Mouse (Mus musculus) embryonic facial prominence, embryonic 13.5 days (tissue): ENCODE measurements around the gene Spem1. TPM values are rescaled to one million over a fixed set of nuclear protein-coding genes. Genes with fewer than 3 reads are reported as not detected.
"Not testable (repeated sequence)": the region's sequence is repeated elsewhere in the genome, so short reads cannot be mapped to it uniquely, and the experiment has no call there.

Experiments used
- ATAC-seq: fragments of 200-750 bp; cut with Nextera tagmentation; 2 replicates; pipeline ENCODE4 v1.8.0; 2017; ENCODE audit warnings: low read depth; ENCODE audit not compliant: insufficient number of reproducible peaks, insufficient read depth, low FRiP score, low TSS enrichment
- H3K27ac ChIP-seq: fragments of 300-500 bp; sonication (generic); 2 replicates; pipeline ENCODE4 v1.5.1; 2015; ENCODE audit warnings: moderate library complexity, mild to moderate bottlenecking, inconsistent platforms
- H3K27me3 ChIP-seq: fragments of 300-500 bp; sonication (generic); 2 replicates; pipeline ENCODE4 v1.6.1; 2015; ENCODE audit warnings: mild to moderate bottlenecking, inconsistent platforms
- H3K36me3 ChIP-seq: fragments of 300-500 bp; sonication (generic); 2 replicates; pipeline ENCODE4 v1.6.1; 2015; ENCODE audit warnings: mild to moderate bottlenecking, inconsistent platforms
- H3K4me1 ChIP-seq: fragments of 300-500 bp; sonication (generic); 2 replicates; pipeline ENCODE4 v1.6.1; 2015; ENCODE audit warnings: inconsistent platforms
- H3K4me2 ChIP-seq: fragments of 300-500 bp; sonication (generic); 2 replicates; pipeline ENCODE4 v1.6.1; 2015; ENCODE audit warnings: moderate library complexity, mild to moderate bottlenecking, inconsistent platforms
- H3K4me3 ChIP-seq: fragments of 300-500 bp; sonication (generic); 2 replicates; pipeline ENCODE4 v1.5.1; 2015; ENCODE audit warnings: mild to moderate bottlenecking, inconsistent platforms
- H3K9ac ChIP-seq: fragments of 300-500 bp; sonication (generic); 2 replicates; pipeline ENCODE4 v1.6.1; 2015; ENCODE audit warnings: mild to moderate bottlenecking, inconsistent platforms
- H3K9me3 ChIP-seq: fragments of 300-500 bp; sonication (generic); 2 replicates; pipeline ENCODE4 v1.6.1; 2016; ENCODE audit warnings: inconsistent platforms
- WGBS: fragments of 180-500 bp; shearing (Covaris S2); methylation state at CpG from one replicate; pipeline ENCODE4 v1.1.7; 2015; ENCODE audit warnings: mixed read lengths; 5-methylcytosine and 5-hydroxymethylcytosine counted together
- polyA plus RNA-seq: library from polyadenylated mRNA; unstranded; fragments of >200 nt; fragmentation: Nextera tagmentation; extraction: Ambion mirVana; gene quantifications from 2 replicates; pipeline ENCODE4 v1.2.1, GENCODE M21; 2015

Gene Spem1
- 0.26 TPM in 1 of 2 replicates, not detected in the other for polyA plus RNA-seq

DNA sequence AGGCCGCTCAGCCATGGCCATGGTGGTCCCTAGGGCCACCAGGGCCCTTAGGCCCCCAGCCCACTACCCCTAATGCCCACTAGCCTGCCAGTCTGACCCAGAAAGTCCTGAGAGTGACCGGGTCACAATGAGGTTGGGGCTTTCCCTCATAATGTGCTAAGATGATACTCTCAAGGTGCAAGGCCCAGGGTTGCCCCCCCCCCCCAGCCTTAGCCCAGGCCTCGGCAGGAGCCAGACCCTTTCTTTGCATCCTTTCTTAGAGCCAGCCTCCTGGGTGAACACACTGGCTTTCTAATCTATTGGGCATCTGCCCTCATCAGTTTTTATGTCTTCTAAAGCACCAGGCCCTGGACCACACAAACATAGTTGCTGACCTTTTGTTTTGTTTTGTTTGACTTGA, at the start of gene Spem1:
Spem1 (minus strand) TSS at position 101 of the 400 bp plus-strand sequence.
- no peak for ATAC-seq
- Histone ChIP-seq H3K36me3 (peaks cover 35% of the 10 kb centered on the region), H3K4me3 (no peak within 1 kb of the TSS), H3K4me1 (no peaks in the 10 kb centered on the region), H3K9ac (no peak within 1 kb of the TSS), H3K9me3 (peaks cover 7% of the 10 kb centered on the region; the same call in 1 of the 2 replicates), H3K4me2 (no peak within 1 kb of the TSS), H3K27me3 (no peaks in the 10 kb centered on the region), H3K27ac (no peak within 1 kb of the TSS)
- 83% methylated on average over 3 of the region's 3 CpGs for WGBS

- WGBS, result 79% methylated on average over 2 of the region's 2 CpGs
Observed at GRCm38 (mm10) chr11:69870289-69871069, 48.5 kb upstream of the Spem1 start.

DNA sequence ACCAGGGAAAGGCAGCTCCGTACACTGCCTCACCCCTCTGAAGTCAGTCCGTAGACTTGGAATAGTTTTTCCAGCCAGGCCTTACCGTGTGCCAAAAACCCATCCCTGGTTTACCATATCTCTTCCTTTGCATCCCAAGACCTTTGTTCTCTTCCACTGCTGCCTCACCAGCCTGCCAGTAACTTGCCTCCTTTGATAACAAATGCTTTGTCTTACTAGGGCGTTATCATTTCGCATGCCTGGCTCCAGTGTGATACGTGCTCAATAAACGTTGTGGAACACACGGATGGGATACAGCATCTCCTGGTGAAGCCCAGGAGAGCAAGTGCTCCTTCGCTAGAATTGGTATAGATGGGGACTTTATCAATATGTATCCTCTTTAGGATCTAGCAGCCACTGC, 45.4 kb upstream of the Spem1 start:
- Histone ChIP-seq H3K27ac (no peak overlapping the region), H3K9me3 (no peaks in the 10 kb centered on the region), H3K4me1 (0 out of 2 replicates have a peak, but pooled peaks cover 5% of the 10 kb centered on the region), H3K27me3 (no peaks in the 10 kb centered on the region), H3K4me3 (no peak overlapping the region), H3K9ac (no peak overlapping the region), H3K4me2 (no peak overlapping the region), H3K36me3 (no peaks in the 10 kb centered on the region)
- ATAC-seq, result no peak
- WGBS, result 75% methylated on average over 9 of the region's 9 CpGs

More at GRCm38 (mm10) chr11:69870289-69871069, 48.5 kb upstream of the Spem1 start:
- H3K4me2 ChIP-seq, result no peak overlapping the region
- no peak overlapping the region for H3K27ac ChIP-seq
- H3K36me3 ChIP-seq, result no peaks in the 10 kb centered on the region
- no peak overlapping the region for H3K9ac ChIP-seq
- H3K9me3 ChIP-seq, result no peaks in the 10 kb centered on the region
- no peak for ATAC-seq
- H3K4me3 ChIP-seq, result no peak overlapping the region
- peaks cover 3% of the 10 kb centered on the region for H3K4me1 ChIP-seq
- H3K27me3 ChIP-seq, result no peaks in the 10 kb centered on the region

DNA sequence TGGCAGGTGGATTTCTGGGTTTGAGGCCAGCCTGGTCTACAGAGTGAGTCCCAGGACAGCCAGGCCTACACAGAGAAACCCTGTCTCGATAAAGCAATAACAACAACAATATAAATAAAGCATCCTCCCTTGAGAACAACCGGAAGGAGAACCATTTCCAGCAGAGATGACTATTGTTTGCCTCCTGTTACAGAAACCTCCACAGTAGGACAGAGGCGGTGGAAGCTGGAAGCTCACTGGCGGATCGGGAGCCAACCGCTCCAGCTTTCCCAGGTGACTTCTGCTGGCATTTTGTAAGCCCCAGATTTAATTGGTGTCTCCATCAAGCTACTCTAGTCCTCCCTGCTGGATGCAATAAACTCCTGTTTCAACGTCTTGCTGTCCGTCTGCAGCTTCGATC, 43.6 kb upstream of the Spem1 start:
- H3K9ac ChIP-seq, result no peak overlapping the region
- 0 out of 2 replicates have a peak, but pooled peaks cover 5% of the 10 kb centered on the region for H3K4me1 ChIP-seq
- WGBS, result 80% methylated on average over 9 of the region's 9 CpGs
- H3K4me3 ChIP-seq, result no peak overlapping the region
- H3K27ac ChIP-seq, result no peak overlapping the region
- no peaks in the 10 kb centered on the region for H3K27me3 ChIP-seq
- H3K9me3 ChIP-seq, result no peaks in the 10 kb centered on the region
- no peak overlapping the region for H3K4me2 ChIP-seq
- no peak for ATAC-seq
- H3K36me3 ChIP-seq, result no peaks in the 10 kb centered on the region

GRCm38 (mm10) chr11:69864138-69864860, 42.3 kb upstream of the Spem1 start:
- no peak for ATAC-seq
- H3K27ac ChIP-seq, result no peak overlapping the region
- H3K4me3 ChIP-seq, result no peak overlapping the region
- H3K9ac ChIP-seq, result no peak overlapping the region
- WGBS, result 49% methylated on average over 8 of the region's 8 CpGs
- peaks cover 5% of the 10 kb centered on the region for H3K27me3 ChIP-seq
- no peaks in the 10 kb centered on the region for H3K9me3 ChIP-seq
- no peaks in the 10 kb centered on the region for H3K36me3 ChIP-seq
- no peak overlapping the region for H3K4me2 ChIP-seq
- 0 out of 2 replicates have a peak, but pooled peaks cover 5% of the 10 kb centered on the region for H3K4me1 ChIP-seq

DNA sequence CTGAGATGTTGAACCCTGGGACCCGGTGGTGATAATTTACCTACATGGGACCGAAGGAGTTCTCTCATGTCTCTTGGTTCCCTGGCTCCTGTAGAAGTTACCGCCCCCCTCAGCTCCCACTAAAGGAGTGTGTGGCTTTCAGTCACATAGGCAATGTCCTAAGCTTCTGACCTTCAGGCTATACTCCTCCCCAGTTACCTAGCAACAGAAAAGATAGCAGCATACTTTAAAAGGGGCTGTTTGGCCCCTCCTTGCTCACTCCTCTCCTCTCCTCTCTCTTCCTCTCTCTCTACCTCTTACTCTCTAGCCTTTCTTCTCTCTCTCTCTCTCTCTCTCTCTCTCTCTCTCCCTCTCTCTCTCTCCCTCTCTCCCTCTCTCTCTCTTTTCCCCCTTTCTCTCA, 41.7 kb upstream of the Spem1 start:
- not testable (repeated sequence) for H3K36me3 ChIP-seq, H3K9me3 ChIP-seq, H3K9ac ChIP-seq, H3K27ac ChIP-seq, ATAC-seq, H3K4me2 ChIP-seq, H3K4me1 ChIP-seq, H3K4me3 ChIP-seq
- 76% methylated on average over 3 of the region's 3 CpGs for WGBS
- H3K27me3 ChIP-seq, result peaks cover 10% of the 10 kb centered on the region

GRCm38 (mm10) chr11:69858113-69858998, 36.4 kb upstream of the Spem1 start, which contains the start of gene Tnk1:
TSS of gene Tnk1 (minus strand) at chr11:69858730.
- peaks cover 9% of the 10 kb centered on the region for H3K4me1 ChIP-seq
- peak within 1 kb of the TSS; percentile 73 for H3K27ac ChIP-seq
- H3K9ac ChIP-seq, result peak within 1 kb of the TSS; percentile 58; the same call in 1 of the 2 replicates
- peaks cover 27% of the 10 kb centered on the region for H3K27me3 ChIP-seq
- H3K36me3 ChIP-seq, result no peaks in the 10 kb centered on the region; the same call in 1 of the 2 replicates
- ATAC-seq, result no peak
- H3K4me2 ChIP-seq, result peak within 1 kb of the TSS; percentile 42
- peak within 1 kb of the TSS; percentile 27 for H3K4me3 ChIP-seq
- WGBS, result 17% methylated on average over 30 of the region's 30 CpGs
- H3K9me3 ChIP-seq, result no peaks in the 10 kb centered on the region

DNA sequence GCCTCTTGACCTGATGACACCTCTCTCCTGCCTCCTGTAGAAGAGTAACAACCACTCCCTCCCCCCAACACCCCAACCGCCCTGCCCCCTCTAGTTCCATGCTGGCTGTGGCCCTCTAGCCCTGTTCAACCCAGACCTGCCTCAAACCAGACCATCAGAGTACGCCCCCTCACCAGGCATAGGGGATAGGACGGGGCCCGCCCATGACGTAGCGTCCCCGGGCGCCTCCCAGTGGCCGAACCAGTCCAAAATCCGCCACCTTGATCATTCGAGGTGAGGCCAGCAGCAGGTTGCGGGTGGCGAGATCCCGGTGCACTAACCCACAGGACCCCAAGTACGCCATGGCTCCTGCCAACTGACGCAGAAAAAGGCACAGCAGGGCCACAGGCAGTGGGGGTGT, 33.4 kb upstream of the Spem1 start:
- H3K9ac ChIP-seq, result no peak overlapping the region
- H3K9me3 ChIP-seq, result no peaks in the 10 kb centered on the region
- ATAC-seq, result no peak
- H3K4me3 ChIP-seq, result no peak overlapping the region
- H3K4me2 ChIP-seq, result peak overlapping the region; percentile 30
- no peak overlapping the region for H3K27ac ChIP-seq
- peaks cover 18% of the 10 kb centered on the region for H3K4me1 ChIP-seq
- peaks cover 27% of the 10 kb centered on the region for H3K36me3 ChIP-seq
- peaks cover 27% of the 10 kb centered on the region for H3K27me3 ChIP-seq
- WGBS, result 25% methylated on average over 16 of the region's 16 CpGs

GRCm38 (mm10) chr11:69854680-69855079, 32.7 kb upstream of the Spem1 start:
- peaks cover 34% of the 10 kb centered on the region for H3K36me3 ChIP-seq
- ATAC-seq, result no peak
- 84% methylated on average over 10 of the region's 10 CpGs for WGBS
- H3K9ac ChIP-seq, result no peak overlapping the region
- peaks cover 26% of the 10 kb centered on the region for H3K27me3 ChIP-seq
- H3K27ac ChIP-seq, result no peak overlapping the region
- no peaks in the 10 kb centered on the region for H3K9me3 ChIP-seq
- H3K4me3 ChIP-seq, result no peak overlapping the region
- peaks cover 22% of the 10 kb centered on the region for H3K4me1 ChIP-seq
- H3K4me2 ChIP-seq, result no peak overlapping the region

- WGBS, result 74% methylated on average over 7 of the region's 7 CpGs
- no peak overlapping the region for H3K4me2 ChIP-seq
- no peak for ATAC-seq
Observed at GRCm38 (mm10) chr11:69853994-69854393, 32.0 kb upstream of the Spem1 start.

DNA sequence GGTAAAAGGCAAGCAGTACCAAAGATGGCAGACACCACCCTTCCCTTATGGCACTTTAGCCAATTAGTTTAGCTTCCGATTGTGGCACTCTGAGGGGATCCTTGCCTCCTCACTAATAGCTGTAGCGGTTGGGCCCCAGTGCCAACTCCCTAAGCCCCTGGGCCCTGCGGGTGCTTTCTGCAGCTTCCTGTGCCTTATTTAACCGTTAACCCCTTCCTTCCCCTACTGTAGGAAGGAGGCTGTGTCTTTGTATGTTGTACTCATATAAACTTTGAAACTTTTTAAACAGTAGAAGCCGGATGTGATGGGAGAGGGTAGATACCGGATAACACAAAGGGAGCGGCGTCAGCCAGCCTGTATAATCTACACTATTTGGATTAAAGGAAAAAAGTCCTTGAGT, 28.8 kb upstream of the Spem1 start:
- ATAC-seq, result no peak
- Histone ChIP-seq H3K9ac (no peak overlapping the region), H3K4me1 (peaks cover 40% of the 10 kb centered on the region), H3K4me2 (no peak overlapping the region), H3K4me3 (no peak overlapping the region), H3K9me3 (no peaks in the 10 kb centered on the region), H3K36me3 (peaks cover 55% of the 10 kb centered on the region), H3K27me3 (peaks cover 2% of the 10 kb centered on the region; the same call in 1 of the 2 replicates), H3K27ac (peak overlapping the region; percentile 33; the same call in 1 of the 2 replicates)
- WGBS, result 63% methylated on average over 8 of the region's 8 CpGs

More at GRCm38 (mm10) chr11:69853994-69854393, 32.0 kb upstream of the Spem1 start:
- no peak overlapping the region for H3K27ac ChIP-seq
- H3K36me3 ChIP-seq, result peaks cover 41% of the 10 kb centered on the region
- peaks cover 19% of the 10 kb centered on the region for H3K27me3 ChIP-seq
- H3K9ac ChIP-seq, result no peak overlapping the region
- H3K4me1 ChIP-seq, result peaks cover 22% of the 10 kb centered on the region
- H3K9me3 ChIP-seq, result no peaks in the 10 kb centered on the region
- H3K4me3 ChIP-seq, result no peak overlapping the region
